Mouse (Mus musculus): ENCODE data around the gene Ephb6. TPM values are rescaled to one million over a fixed set of nuclear protein-coding genes. Genes with fewer than 3 reads are reported as not detected.

Ephb6 gene
- polyA plus RNA-seq, 1 experiment, result 277 TPM

- Histone ChIP-seq H3K36me3 (ENCODE audit: control insufficient read depth, insufficient read depth, low read length) (no peaks in the 10 kb centered on the region), H3K27me3 (ENCODE audit: control insufficient read depth, insufficient read depth, low read length) (no peaks in the 10 kb centered on the region), H3K4me3 (ENCODE audit: control insufficient read depth, insufficient read depth, low read length) (no peak overlapping the region), H3K4me1 (replicated peaks; ENCODE audit: control insufficient read depth, insufficient read depth, low read length) (0 out of 2 replicates have a peak, but pooled peaks cover 2% of the 10 kb centered on the region), H3K27ac (ENCODE audit: control insufficient read depth, insufficient read depth, low read length) (no peak overlapping the region)
- DNase-seq, result no peak
- TF ChIP-seq CTCF (IDR thresholded peaks at IDR 0.05; ENCODE audit: borderline replicate concordance, control insufficient read depth, extremely low read depth, insufficient read depth, low read length, poor library complexity) (no peak), POLR2A (IDR thresholded peaks at IDR 0.05; ENCODE audit: control insufficient read depth, extremely low read depth, insufficient read depth, low read length, poor library complexity) (no peak)
- 14% methylated on average over 8 of the region's 8 CpGs for WGBS
These were observed 49.4 kb downstream of the Ephb6 start for GRCm38 (mm10) chr6:41654648-41655047.

- Histone ChIP-seq H3K27me3 (ENCODE audit: control insufficient read depth, insufficient read depth, low read length) (no peaks in the 10 kb centered on the region), H3K4me3 (ENCODE audit: control insufficient read depth, insufficient read depth, low read length) (no peak overlapping the region), H3K4me1 (replicated peaks; ENCODE audit: control insufficient read depth, insufficient read depth, low read length) (0 out of 2 replicates have a peak, but pooled peaks cover 2% of the 10 kb centered on the region), H3K27ac (ENCODE audit: control insufficient read depth, insufficient read depth, low read length) (no peak overlapping the region), H3K36me3 (ENCODE audit: control insufficient read depth, insufficient read depth, low read length) (no peaks in the 10 kb centered on the region)
- 91% methylated on average over 1 of the region's 1 CpGs for WGBS
- no peak for DNase-seq
- TF ChIP-seq CTCF (IDR thresholded peaks at IDR 0.05; ENCODE audit: borderline replicate concordance, control insufficient read depth, extremely low read depth, insufficient read depth, low read length, poor library complexity), result no peak
- no peak for TF ChIP-seq POLR2A (IDR thresholded peaks at IDR 0.05; ENCODE audit: control insufficient read depth, extremely low read depth, insufficient read depth, low read length, poor library complexity)
These were observed 53.2 kb downstream of the Ephb6 start for GRCm38 (mm10) chr6:41658487-41658886.

GRCm38 (mm10) chr6:41662320-41662719 is 57.0 kb downstream of the Ephb6 start:
- TF ChIP-seq POLR2A (IDR thresholded peaks at IDR 0.05; ENCODE audit: control insufficient read depth, extremely low read depth, insufficient read depth, low read length, poor library complexity), result no peak
- no peak for TF ChIP-seq CTCF (IDR thresholded peaks at IDR 0.05; ENCODE audit: borderline replicate concordance, control insufficient read depth, extremely low read depth, insufficient read depth, low read length, poor library complexity)
- no peak overlapping the region for H3K27ac ChIP-seq (ENCODE audit: control insufficient read depth, insufficient read depth, low read length)
- DNase-seq, result peak; percentile 44
- H3K4me1 ChIP-seq (replicated peaks; ENCODE audit: control insufficient read depth, insufficient read depth, low read length), result no peaks in the 10 kb centered on the region
- H3K36me3 ChIP-seq (ENCODE audit: control insufficient read depth, insufficient read depth, low read length), result no peaks in the 10 kb centered on the region
- WGBS, result 30% methylated on average over 2 of the region's 2 CpGs
- H3K4me3 ChIP-seq (ENCODE audit: control insufficient read depth, insufficient read depth, low read length), result no peak overlapping the region
- no peaks in the 10 kb centered on the region for H3K27me3 ChIP-seq (ENCODE audit: control insufficient read depth, insufficient read depth, low read length)

Other genes with a start within 250 kb of the Ephb6 start
- 0.20 and 0.31 TPM in 2 replicates for gene Prss3, start 227.8 kb upstream of the Ephb6 start, polyA plus RNA-seq (2012; rRNA removed)
- gene Gm5771, start 213.1 kb upstream of the Ephb6 start, polyA plus RNA-seq (2012; rRNA removed), result 1.4 and 1.9 TPM in 2 replicates
- 0.28 and 0.30 TPM in 2 replicates for gene Gm10334, start 159.3 kb upstream of the Ephb6 start, polyA plus RNA-seq (2012; rRNA removed)
- 0.62 and 1.0 TPM in 2 replicates for gene Prss1, start 146.6 kb upstream of the Ephb6 start, polyA plus RNA-seq (2012; rRNA removed)
- 9.8 and 13.8 TPM in 2 replicates for gene Prss2, start 83.7 kb upstream of the Ephb6 start, polyA plus RNA-seq (2012; rRNA removed)
- 0.05 TPM in 2 replicates for gene Trpv6, start 30.9 kb downstream of the Ephb6 start, polyA plus RNA-seq (2012; rRNA removed)
- not detected in 2 replicates for gene Trpv5, start 75.3 kb downstream of the Ephb6 start, polyA plus RNA-seq (2012; rRNA removed)
- not detected in 2 replicates for gene Llcfc1, start 78.9 kb downstream of the Ephb6 start, polyA plus RNA-seq (2012; rRNA removed)
- gene Kel, start 98.9 kb downstream of the Ephb6 start, polyA plus RNA-seq (2012; rRNA removed), result 0.52 and 1.00 TPM in 2 replicates
- gene Olfr459, start 169.7 kb downstream of the Ephb6 start, polyA plus RNA-seq (2012; rRNA removed), result not detected in 2 replicates
- not detected in 2 replicates for gene Pip, start 242.1 kb downstream of the Ephb6 start, polyA plus RNA-seq (2012; rRNA removed)
- not detected in 2 replicates for gene Sval2, start 247.5 kb downstream of the Ephb6 start, polyA plus RNA-seq (2012; rRNA removed)